Mouse (Mus musculus) monocyte, adult 2 months (primary cell): ENCODE data around the gene Cdk15.

Experiments
- DNase-seq, 2 experiments: peaks; one replicate each; pipeline ENCODE4 v3.0.0; 2022; ENCODE audit warnings: low spot score in 2 of 2, low read depth in 1 of 2

The Cdk15 gene

GRCm38 (mm10) chr1:59370355-59370950 is 113.7 kb downstream of the Cdk15 start:
- no peak for DNase-seq

- no peak for DNase-seq
Measured at GRCm38 (mm10) chr1:59376021-59376548, 119.4 kb downstream of the Cdk15 start.

- no peak for DNase-seq
Measured at GRCm38 (mm10) chr1:59376557-59376956, 119.9 kb downstream of the Cdk15 start.

- no peak for DNase-seq
Measured at GRCm38 (mm10) chr1:59377312-59377711, 120.6 kb downstream of the Cdk15 start.

- DNase-seq = no peak
Measured at GRCm38 (mm10) chr1:59380926-59381325, 124.2 kb downstream of the Cdk15 start.

- DNase-seq = no peak
Measured at GRCm38 (mm10) chr1:59381483-59381882, 124.8 kb downstream of the Cdk15 start.

GRCm38 (mm10) chr1:59382516-59382915 is 125.8 kb downstream of the Cdk15 start:
- no peak for DNase-seq

- no peak for DNase-seq
Measured at GRCm38 (mm10) chr1:59383049-59383610, 126.4 kb downstream of the Cdk15 start.

GRCm38 (mm10) chr1:59384400-59384799 is 127.7 kb downstream of the Cdk15 start:
- DNase-seq = no peak

GRCm38 (mm10) chr1:59385641-59386040 is 128.9 kb downstream of the Cdk15 start:
- DNase-seq = no peak

- DNase-seq = no peak
Measured at GRCm38 (mm10) chr1:59387542-59388314, 131.0 kb downstream of the Cdk15 start.

GRCm38 (mm10) chr1:59389181-59389580 is 132.5 kb downstream of the Cdk15 start:
- DNase-seq = no peak

- no peak for DNase-seq
Measured at GRCm38 (mm10) chr1:59391736-59392135, 135.0 kb downstream of the Cdk15 start.

GRCm38 (mm10) chr1:59394072-59394471 is 137.4 kb downstream of the Cdk15 start:
- DNase-seq = no peak

GRCm38 (mm10) chr1:59394616-59395015 is 137.9 kb downstream of the Cdk15 start:
- no peak for DNase-seq

- DNase-seq = no peak
Measured at GRCm38 (mm10) chr1:59395992-59396391, 139.3 kb downstream of the Cdk15 start.

GRCm38 (mm10) chr1:59399554-59400325 is 143.0 kb downstream of the Cdk15 start:
- no peak for DNase-seq

- DNase-seq = no peak
Measured at GRCm38 (mm10) chr1:59401253-59401652, 144.5 kb downstream of the Cdk15 start.
